Mouse (Mus musculus) retina, postnatal 1 day (tissue): ENCODE measurements at regions not wholly inside any gene's neighbourhood (a gene's known extent, or its start where the extent isn't known, plus 50 kb on each side); places are given as distances from the start of the nearest gene placed in this dataset.
A peak's percentile ranks its signal among the peaks of the same experiment; 100 is the strongest.

ENCODE experiments used
- DNase-seq: peaks from one replicate; pipeline ENCODE4 v3.0.0-alpha.2; 2012

- DNase-seq: no peak
These were observed 111.4 kb upstream of the Mkln1 start for GRCm38 (mm10) chr6:31287176-31287575.

- DNase-seq: no peak
These were observed 110.8 kb upstream of the Mkln1 start for GRCm38 (mm10) chr6:31287686-31288085.

DNA sequence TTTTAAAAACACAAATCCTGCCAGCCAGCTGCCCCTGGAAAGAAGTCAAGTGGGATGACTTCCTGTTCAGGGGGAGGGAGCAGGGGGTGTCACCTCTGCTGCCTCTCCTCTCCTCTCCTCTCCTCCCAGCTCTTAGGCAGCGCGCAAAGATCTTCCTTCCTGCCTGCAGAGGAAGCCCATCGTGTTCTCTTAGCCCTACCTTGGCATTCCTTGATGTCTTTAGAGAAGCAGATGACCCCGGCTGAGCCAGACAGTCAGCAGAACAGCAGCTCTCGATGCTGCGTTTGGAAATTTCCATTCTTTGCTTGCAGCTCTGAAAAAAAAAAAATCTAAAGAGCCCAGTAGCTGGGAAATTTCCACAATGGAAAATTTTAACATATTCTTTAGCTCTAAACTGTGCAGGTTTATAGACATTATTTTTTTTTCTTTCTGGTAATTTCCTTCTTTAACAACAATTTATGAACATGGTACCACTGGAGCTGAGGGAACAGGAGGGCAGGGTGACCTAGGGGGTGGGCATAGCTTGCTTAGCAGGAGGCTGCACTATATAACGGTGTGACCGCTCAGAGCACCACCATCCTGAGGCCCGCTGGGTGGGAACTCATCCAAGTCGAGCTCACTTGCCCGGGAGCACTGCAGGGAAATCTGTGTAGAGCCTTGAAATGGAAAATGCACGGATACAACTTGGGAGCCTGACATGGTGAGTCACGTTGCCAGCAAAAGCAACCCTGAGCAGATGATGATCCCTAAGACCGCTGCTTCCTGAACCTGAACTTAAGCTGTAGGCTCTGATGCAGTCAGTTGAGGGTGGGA, 109.9 kb upstream of the Mkln1 start:
- no peak for DNase-seq

GRCm38 (mm10) chr6:31289234-31289486, 109.4 kb upstream of the Mkln1 start:
- DNase-seq: no peak

DNA sequence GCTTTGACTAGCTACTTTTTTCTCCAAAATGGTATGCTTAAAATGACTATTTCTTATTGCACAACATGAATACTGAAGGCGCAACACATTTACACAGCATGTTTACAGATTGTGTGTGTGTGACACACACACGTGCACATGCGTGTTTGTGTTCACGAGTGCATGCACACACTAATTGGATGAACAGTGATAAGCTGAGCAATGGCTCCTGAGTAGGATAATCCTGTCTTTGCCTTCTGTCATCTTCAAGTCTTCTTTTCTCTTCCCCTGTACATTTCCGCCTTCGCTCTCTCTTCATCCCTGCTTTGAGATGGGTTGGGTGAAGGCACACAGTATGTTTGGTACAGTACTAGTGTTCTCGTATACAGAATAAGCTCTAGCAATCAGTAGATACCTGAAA, 106.5 kb upstream of the Mkln1 start:
- DNase-seq: peak; percentile 63

- DNase-seq: no peak
These were observed 105.5 kb upstream of the Mkln1 start for GRCm38 (mm10) chr6:31293008-31293407.

- no peak for DNase-seq
These were observed 99.1 kb upstream of the Mkln1 start for GRCm38 (mm10) chr6:31299395-31299794.

DNA sequence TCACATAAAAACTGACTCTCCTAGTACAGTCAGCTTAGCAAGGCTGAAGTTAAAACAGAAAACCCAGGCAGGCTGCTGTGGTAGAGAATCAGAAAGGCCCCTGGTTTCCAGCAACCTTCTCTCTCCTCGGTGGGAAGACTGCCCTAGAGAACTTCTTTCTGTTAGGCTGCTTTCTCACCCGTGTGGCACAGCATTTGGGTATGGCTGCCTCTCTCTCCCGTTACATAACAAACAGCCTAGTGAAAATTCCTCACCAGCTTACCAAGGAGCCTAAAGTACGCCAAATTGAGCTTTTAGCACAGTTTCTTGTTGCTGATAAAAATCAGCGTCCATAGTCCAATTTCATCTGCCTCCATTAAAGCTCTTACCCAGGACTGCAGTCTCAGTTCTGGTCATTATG, 92.8 kb upstream of the Mkln1 start:
- DNase-seq: no peak

GRCm38 (mm10) chr6:31307047-31307633, 91.4 kb upstream of the Mkln1 start:
- no peak for DNase-seq

DNA sequence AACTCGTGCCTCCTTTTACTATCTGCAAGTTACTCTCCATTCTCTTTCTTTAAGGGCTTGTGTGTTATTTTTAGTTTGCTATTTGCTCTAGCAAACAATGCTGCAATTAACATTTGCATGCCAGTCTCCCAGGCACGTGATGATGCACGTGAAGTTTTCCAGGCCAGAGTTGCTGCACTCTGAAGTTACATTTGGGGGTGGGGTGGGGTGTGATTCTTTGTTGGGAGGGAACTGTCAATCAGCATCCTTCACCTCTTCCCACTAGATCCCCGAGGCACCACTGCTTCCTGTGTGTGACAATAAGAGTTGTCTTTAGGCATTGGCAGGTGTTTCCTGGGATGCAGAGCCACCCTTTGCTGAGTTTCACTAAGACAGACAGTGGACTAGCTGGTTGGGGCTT, 90.6 kb upstream of the Mkln1 start:
- DNase-seq: no peak

DNA sequence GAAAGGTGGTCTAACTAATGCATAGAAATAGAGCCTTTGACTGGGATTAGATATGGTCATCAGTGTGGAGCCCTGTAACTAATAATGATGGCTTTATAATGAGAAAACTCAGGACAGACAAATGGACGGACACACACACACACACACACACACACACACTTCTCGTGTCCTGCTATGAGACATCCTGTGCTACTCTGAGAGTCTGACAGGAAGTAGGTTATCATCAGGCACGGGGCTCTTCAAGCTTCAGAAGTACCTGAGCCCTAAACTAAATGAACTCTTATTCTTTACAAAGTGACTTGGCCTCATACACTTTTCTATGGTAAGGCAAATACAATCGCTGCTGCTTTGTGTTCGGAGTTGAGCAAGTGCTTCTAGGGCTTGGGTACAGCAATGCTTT, 87.9 kb upstream of the Mkln1 start:
- no peak for DNase-seq

- DNase-seq: no peak
These were observed 84.6 kb upstream of the Mkln1 start for GRCm38 (mm10) chr6:31313869-31314470.

DNA sequence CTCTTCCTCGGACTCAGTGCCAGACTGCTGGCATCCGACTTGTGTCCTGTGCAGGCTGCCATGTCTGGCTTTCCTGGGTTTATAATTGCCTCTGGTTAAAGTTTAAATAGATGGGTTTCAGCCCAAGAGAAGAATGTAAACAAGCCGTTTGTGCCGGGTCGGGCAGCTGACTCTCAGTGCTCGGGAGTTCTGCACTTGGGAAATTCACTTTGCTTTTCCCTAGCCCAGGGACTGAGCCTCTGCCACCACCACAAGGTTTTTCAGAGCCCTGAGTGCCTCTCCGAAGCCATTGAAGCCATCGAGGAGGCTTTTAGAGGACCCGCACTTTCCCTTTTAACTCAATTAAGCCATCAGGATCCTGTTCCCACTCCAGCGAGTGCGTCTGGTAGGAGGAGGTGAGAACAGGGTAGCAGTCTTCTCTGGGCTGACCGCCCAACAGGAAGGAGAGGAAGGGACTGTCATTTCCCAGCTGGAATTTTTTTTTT, 80.8 kb upstream of the Mkln1 start:
- DNase-seq: no peak

- DNase-seq: peak; percentile 50
These were observed 80.0 kb upstream of the Mkln1 start for GRCm38 (mm10) chr6:31318506-31318905.

- DNase-seq: no peak
These were observed 79.1 kb upstream of the Mkln1 start for GRCm38 (mm10) chr6:31319431-31319830.

GRCm38 (mm10) chr6:31320141-31320830, 78.2 kb upstream of the Mkln1 start:
- no peak for DNase-seq

GRCm38 (mm10) chr6:31321066-31321846, 77.3 kb upstream of the Mkln1 start:
- no peak for DNase-seq

- no peak for DNase-seq
These were observed 76.6 kb upstream of the Mkln1 start for GRCm38 (mm10) chr6:31321902-31322301.

GRCm38 (mm10) chr6:31323228-31324190, 75.0 kb upstream of the Mkln1 start:
- no peak for DNase-seq

DNA sequence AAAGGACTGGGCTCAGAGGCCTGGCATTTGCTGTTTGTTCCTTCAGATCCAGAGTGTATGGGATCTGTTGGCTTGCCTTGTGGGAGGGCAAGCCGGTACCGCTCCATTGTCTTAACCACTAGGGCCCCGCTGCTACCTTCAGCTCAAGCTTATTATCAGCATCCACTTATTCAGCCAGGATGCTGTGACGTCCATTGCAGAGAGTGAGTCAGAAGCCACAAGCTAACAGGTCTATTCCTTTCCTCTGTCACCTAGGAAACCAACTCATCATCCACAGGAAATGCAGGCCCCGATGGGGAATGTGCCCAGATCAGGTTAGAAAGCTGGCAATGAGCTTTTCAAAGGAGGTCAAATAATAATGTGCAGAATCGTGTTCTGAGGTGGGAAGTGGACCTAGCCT, 73.8 kb upstream of the Mkln1 start:
- DNase-seq: peak; percentile 26

- no peak for DNase-seq
These were observed 72.9 kb upstream of the Mkln1 start for GRCm38 (mm10) chr6:31325621-31326020.

DNA sequence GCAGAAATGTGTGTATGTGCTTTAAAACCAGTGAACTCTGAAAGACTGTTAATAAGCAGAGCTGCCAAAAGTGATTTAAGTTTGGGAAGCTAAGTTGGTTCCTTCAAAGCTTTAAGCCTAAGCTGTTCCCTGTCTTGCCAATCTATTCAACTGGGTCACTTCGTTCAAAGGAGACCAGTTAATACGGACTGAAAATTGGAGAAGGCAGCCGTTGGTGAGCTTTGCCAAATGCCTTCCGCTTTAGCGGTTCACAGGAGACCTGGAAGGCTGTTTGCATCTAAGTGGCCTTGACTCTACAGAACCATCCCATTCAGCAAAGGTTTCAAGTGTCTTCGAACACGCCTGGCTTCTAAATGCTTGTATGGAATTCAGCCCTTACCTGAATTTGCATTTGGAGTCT, 68.2 kb upstream of the Mkln1 start:
- peak; percentile 39 for DNase-seq
